Mouse (Mus musculus) limb, embryonic 13.5 days (tissue): ENCODE measurements around the gene Gm28551. TPM values are rescaled to one million over a fixed set of nuclear protein-coding genes. Genes with fewer than 3 reads are reported as not detected.
A peak's percentile ranks its signal among the peaks of the same experiment; 100 is the strongest.
"Not testable (repeated sequence)": the region's sequence is repeated elsewhere in the genome, so short reads cannot be mapped to it uniquely, and the experiment has no call there.

ENCODE experiments used
- ATAC-seq: fragments of 200-750 bp; cut with Nextera tagmentation; 2 replicates; pipeline ENCODE4 v1.8.0; 2017; ENCODE audit warnings: low read depth, moderate number of reproducible peaks, moderate TSS enrichment; ENCODE audit not compliant: low FRiP score
- H3K27ac ChIP-seq: fragments of 300-500 bp; sonication (generic); 2 replicates; pipeline ENCODE4 v1.5.1; 2015; ENCODE audit warnings: inconsistent platforms, mild to moderate bottlenecking, moderate library complexity
- H3K27me3 ChIP-seq: fragments of 300-500 bp; sonication (generic); 2 replicates; pipeline ENCODE4 v1.6.1; 2015; ENCODE audit warnings: mild to moderate bottlenecking, inconsistent platforms
- H3K36me3 ChIP-seq: fragments of 300-500 bp; sonication (generic); 2 replicates; pipeline ENCODE4 v1.6.1; 2015; ENCODE audit warnings: inconsistent platforms, mild to moderate bottlenecking, moderate library complexity
- H3K4me1 ChIP-seq: fragments of 300-500 bp; sonication (generic); 2 replicates; pipeline ENCODE4 v1.6.1; 2015; ENCODE audit warnings: inconsistent platforms
- H3K4me2 ChIP-seq: fragments of 300-500 bp; sonication (generic); replicated peaks from 2 replicates; pipeline ENCODE4 v1.6.1; 2015; ENCODE audit warnings: inconsistent platforms, mild to moderate bottlenecking, moderate library complexity
- H3K4me3 ChIP-seq: fragments of 300-500 bp; sonication (generic); 2 replicates; pipeline ENCODE4 v1.5.1; 2015; ENCODE audit warnings: moderate library complexity, mild to moderate bottlenecking, inconsistent platforms
- H3K9ac ChIP-seq: fragments of 300-500 bp; sonication (generic); 2 replicates; pipeline ENCODE4 v1.6.1; 2015; ENCODE audit warnings: mild to moderate bottlenecking, inconsistent platforms
- H3K9me3 ChIP-seq: fragments of 300-500 bp; sonication (generic); 2 replicates; pipeline ENCODE4 v1.6.1; 2016; ENCODE audit warnings: inconsistent platforms
- WGBS: fragments of 180-500 bp; shearing (Covaris S2); methylation state at CpG from one replicate; pipeline ENCODE4 v1.1.7; 2015; 5-methylcytosine and 5-hydroxymethylcytosine counted together
- polyA plus RNA-seq: library from polyadenylated mRNA; unstranded; fragments of >200 nt; fragmentation: Nextera tagmentation; extraction: Ambion mirVana; gene quantifications from 2 replicates; pipeline ENCODE4 v1.2.1, GENCODE M21; 2015

Gene Gm28551
- polyA plus RNA-seq = 1.2 and 1.3 TPM in 2 replicates

- WGBS = under 1% methylated on average over 43 of the region's 44 CpGs
- peak within 1 kb of the TSS; percentile 93 for H3K9ac ChIP-seq
- H3K27ac ChIP-seq = peak within 1 kb of the TSS; percentile 89
- peak; percentile 100 for ATAC-seq
- H3K27me3 ChIP-seq = no peaks in the 10 kb centered on the region
- H3K4me1 ChIP-seq = peaks cover 6% of the 10 kb centered on the region
- H3K4me3 ChIP-seq = peak within 1 kb of the TSS; percentile 80
- H3K9me3 ChIP-seq = no peaks in the 10 kb centered on the region
- H3K4me2 ChIP-seq = peak within 1 kb of the TSS; percentile 62
- H3K36me3 ChIP-seq = peaks cover 19% of the 10 kb centered on the region
These were observed at the start of gene Gm28551, which contains the start of the genes Asdurf and Asnsd1 for GRCm38 (mm10) chr1:53352327-53353261. TSS of gene Gm28551 (minus strand) at chr1:53352667. TSS of gene Asdurf (minus strand) at chr1:53352619. TSS of gene Asnsd1 (minus strand) at chr1:53352752.

DNA sequence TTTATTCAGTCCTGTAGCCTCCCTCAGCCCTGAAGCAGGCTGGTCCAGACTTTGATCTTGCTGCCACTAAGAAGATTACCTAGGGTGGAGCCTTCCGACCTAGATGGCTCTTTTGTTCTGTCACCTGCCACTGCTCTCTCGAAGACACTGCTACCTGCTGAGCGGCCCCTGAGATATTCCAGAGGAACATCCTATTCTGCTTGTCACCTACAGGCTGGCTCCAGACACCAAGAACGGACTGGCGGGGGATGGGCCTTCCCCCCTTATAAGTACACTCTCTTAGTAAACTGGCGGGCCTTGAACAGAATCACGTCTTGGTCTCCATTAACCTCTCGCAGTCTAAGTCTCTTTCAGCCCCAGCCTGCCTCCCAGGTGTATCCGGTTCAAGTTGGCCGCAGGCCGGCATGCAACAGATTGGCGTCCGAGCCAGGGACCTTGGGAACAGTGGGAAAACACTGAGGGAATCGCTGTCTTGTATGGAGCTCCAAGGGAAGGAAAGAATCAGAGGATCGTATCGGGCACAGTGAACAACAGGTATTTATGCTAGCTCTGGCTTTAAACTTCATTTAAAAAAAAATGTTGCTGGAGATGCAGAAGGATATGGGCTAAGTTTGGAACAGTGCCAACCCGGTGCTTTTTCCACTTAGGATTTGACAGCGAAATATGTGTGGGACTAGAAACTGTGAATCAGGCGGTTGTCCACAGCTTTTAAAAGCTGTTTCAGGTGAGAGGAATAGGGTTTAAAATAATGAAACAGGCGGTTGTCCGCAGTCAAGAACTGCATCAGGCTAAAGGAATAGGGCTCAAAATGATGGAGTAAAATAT is 41.7 kb upstream of the Gm28551 start:
- 0 out of 2 replicates have a peak overlapping the region, but pooled peaks have one; percentile 51 for H3K9ac ChIP-seq
- 23% methylated on average over 21 of the region's 21 CpGs for WGBS

GRCm38 (mm10) chr1:53388762-53389161 is 36.3 kb upstream of the Gm28551 start:
- Histone ChIP-seq H3K4me2 (no peak overlapping the region), H3K36me3 (no peaks in the 10 kb centered on the region), H3K27ac (no peak overlapping the region), H3K4me3 (no peak overlapping the region), H3K9ac (no peak overlapping the region), H3K27me3 (no peaks in the 10 kb centered on the region), H3K9me3 (peaks cover 5% of the 10 kb centered on the region; the same call in 1 of the 2 replicates), H3K4me1 (peaks cover 3% of the 10 kb centered on the region)
- no peak for ATAC-seq
- WGBS = 94% methylated on average over 12 of the region's 14 CpGs

More for the DNA sequence above, 41.7 kb upstream of the Gm28551 start:
- H3K4me1 ChIP-seq, H3K36me3 ChIP-seq, H3K27me3 ChIP-seq, H3K9me3 ChIP-seq: not testable (repeated sequence)
- Histone ChIP-seq H3K4me3 (peak overlapping the region; percentile 25), H3K27ac (peak overlapping the region; percentile 28; the same call in 1 of the 2 replicates), H3K4me2 (peak overlapping the region; percentile 56)
- ATAC-seq = peak; percentile 67

GRCm38 (mm10) chr1:53384085-53384688 is 31.7 kb upstream of the Gm28551 start:
- H3K4me2 ChIP-seq = no peak overlapping the region
- H3K27ac ChIP-seq = no peak overlapping the region
- no peaks in the 10 kb centered on the region for H3K4me1 ChIP-seq
- no peak for ATAC-seq
- H3K27me3 ChIP-seq = no peaks in the 10 kb centered on the region
- 0 out of 2 replicates have a peak, but pooled peaks cover 4% of the 10 kb centered on the region for H3K9me3 ChIP-seq
- no peak overlapping the region for H3K4me3 ChIP-seq
- H3K9ac ChIP-seq = no peak overlapping the region
- WGBS = 67% methylated on average over 6 of the region's 6 CpGs
- no peaks in the 10 kb centered on the region for H3K36me3 ChIP-seq

GRCm38 (mm10) chr1:53377731-53378130 is 25.3 kb upstream of the Gm28551 start:
- 0 out of 2 replicates have a peak, but pooled peaks cover 4% of the 10 kb centered on the region for H3K9me3 ChIP-seq
- H3K9ac ChIP-seq = no peak overlapping the region
- no peaks in the 10 kb centered on the region for H3K27me3 ChIP-seq
- no peak overlapping the region for H3K27ac ChIP-seq
- H3K4me3 ChIP-seq = no peak overlapping the region
- WGBS = 80% methylated on average over 3 of the region's 3 CpGs
- no peak overlapping the region for H3K4me2 ChIP-seq
- ATAC-seq = no peak
- H3K4me1 ChIP-seq = no peaks in the 10 kb centered on the region
- no peaks in the 10 kb centered on the region for H3K36me3 ChIP-seq

DNA sequence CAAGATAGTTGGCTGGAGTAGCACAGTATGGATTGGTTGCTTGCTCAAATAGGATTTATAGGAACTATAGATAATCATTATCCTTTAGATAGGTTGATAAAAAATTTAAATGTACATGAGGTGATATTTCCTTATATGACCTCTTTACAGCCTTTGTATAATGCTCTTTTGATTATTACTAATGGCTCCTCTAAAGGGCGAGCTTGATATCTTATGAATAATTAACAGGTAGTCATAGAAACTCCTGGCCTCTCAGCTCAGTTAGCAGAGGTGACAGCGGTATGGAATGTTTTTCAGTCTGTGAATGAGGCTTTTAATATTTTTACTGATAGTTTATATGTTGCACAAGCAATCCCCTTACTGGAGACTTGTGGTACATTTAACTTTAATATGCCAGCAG is 23.5 kb upstream of the Gm28551 start:
- H3K27ac ChIP-seq, H3K4me3 ChIP-seq, H3K9ac ChIP-seq, H3K9me3 ChIP-seq, H3K4me2 ChIP-seq, H3K36me3 ChIP-seq, H3K4me1 ChIP-seq, ATAC-seq, H3K27me3 ChIP-seq: not testable (repeated sequence)
- WGBS = 86% methylated on average over 2 of the region's 2 CpGs

DNA sequence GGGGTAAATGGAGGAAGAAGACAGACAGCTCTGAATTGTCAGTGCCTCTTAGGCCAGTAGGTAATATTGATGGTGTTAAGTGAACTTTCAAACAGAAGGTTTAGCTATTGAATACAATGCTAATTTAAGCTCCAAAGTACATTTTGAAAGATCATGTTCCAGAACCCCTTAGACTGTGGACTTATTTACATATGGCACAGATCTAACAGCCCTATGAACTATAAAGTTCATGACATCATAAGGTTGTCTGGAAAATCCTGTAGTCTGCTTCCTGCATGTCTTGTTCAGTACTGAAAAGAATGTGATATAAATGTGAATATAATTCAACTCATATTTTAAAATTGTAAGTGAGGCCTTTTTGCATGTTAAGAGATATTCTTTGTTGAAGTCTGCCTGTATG is 6.5 kb upstream of the Gm28551 start:
- no peaks in the 10 kb centered on the region for H3K36me3 ChIP-seq
- H3K4me3 ChIP-seq = no peak overlapping the region
- H3K27me3 ChIP-seq = no peaks in the 10 kb centered on the region
- no peaks in the 10 kb centered on the region for H3K9me3 ChIP-seq
- H3K4me1 ChIP-seq = no peaks in the 10 kb centered on the region
- no peak for ATAC-seq
- H3K27ac ChIP-seq = no peak overlapping the region
- no peak overlapping the region for H3K9ac ChIP-seq
- no peak overlapping the region for H3K4me2 ChIP-seq

DNA sequence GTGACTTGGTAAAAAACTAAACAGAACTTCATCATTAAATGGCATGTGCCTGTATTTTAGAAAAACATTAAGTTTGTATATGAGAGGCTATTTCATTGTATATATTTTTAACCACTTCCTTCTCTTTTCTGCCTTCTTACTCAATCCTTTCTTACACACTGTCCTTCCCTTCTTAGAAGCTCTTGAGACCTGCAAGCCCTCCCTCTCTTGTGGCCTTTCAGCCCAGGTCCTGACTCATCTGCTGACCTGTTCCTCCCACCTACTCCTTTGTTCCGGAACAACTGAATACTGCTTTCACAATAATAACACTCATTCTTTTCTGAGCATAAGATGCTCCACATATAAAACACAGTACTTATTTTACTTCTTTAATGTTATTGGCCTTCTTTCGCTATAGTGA is 11.4 kb downstream of the Gm28551 start:
- Histone ChIP-seq H3K9me3 (peaks cover 28% of the 10 kb centered on the region), H3K4me2 (no peak overlapping the region), H3K4me1 (no peaks in the 10 kb centered on the region), H3K36me3 (peaks cover 50% of the 10 kb centered on the region), H3K4me3 (no peak overlapping the region), H3K9ac (no peak overlapping the region), H3K27me3 (no peaks in the 10 kb centered on the region), H3K27ac (no peak overlapping the region)
- no peak for ATAC-seq
- over 99% methylated on average over 2 of the region's 2 CpGs for WGBS

DNA sequence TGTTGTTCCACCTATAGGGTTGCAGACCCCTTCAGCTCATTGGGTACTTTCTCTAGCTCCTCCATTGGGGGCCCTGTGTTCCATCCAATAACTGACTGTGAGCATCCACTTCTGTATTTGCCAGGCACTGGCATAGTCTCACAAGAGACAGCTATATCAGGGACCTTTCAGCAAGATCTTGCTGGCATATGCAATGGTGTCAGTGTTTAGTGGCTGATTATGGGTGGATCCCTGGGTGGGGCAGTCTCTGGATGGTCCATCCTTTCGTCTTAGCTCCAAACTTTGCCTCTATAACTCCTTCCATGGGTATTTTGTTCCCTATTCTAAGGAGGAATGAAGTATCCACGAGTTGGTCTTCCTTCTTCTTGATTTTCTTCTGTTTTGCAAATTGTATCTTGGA is 15.1 kb downstream of the Gm28551 start:
- not testable (repeated sequence) for H3K4me2 ChIP-seq, H3K4me3 ChIP-seq, H3K27me3 ChIP-seq, H3K4me1 ChIP-seq, H3K27ac ChIP-seq, H3K9ac ChIP-seq, ATAC-seq
- Histone ChIP-seq H3K36me3 (peaks cover 22% of the 10 kb centered on the region), H3K9me3 (peaks cover 26% of the 10 kb centered on the region)
- WGBS = 68% methylated on average over 2 of the region's 2 CpGs

DNA sequence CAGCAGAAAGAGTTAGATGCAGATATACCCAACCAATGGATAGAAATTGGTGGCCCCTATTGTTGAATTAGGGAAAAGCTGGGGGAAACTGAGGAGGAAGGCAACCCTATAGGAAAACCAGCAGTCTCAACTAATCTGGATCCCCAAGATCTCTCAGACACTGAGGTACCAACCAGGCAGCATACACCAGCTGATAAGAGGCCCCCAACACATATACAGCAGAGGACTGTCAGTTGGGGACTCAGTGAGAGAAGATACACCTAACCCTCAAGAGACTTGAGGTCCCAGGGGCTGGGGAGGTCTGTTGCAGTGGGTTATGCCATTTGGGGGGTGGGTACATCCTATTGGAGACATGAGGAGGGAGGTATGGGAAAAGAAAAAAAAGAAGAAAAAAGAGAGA is 17.0 kb downstream of the Gm28551 start:
- peaks cover 4% of the 10 kb centered on the region for H3K36me3 ChIP-seq
- H3K4me1 ChIP-seq = no peaks in the 10 kb centered on the region
- H3K9me3 ChIP-seq = peaks cover 8% of the 10 kb centered on the region; the same call in 1 of the 2 replicates
- H3K27me3 ChIP-seq = no peaks in the 10 kb centered on the region
- no peak overlapping the region for H3K4me3 ChIP-seq
- no peak for ATAC-seq
- no peak overlapping the region for H3K4me2 ChIP-seq
- H3K9ac ChIP-seq = no peak overlapping the region
- no peak overlapping the region for H3K27ac ChIP-seq

DNA sequence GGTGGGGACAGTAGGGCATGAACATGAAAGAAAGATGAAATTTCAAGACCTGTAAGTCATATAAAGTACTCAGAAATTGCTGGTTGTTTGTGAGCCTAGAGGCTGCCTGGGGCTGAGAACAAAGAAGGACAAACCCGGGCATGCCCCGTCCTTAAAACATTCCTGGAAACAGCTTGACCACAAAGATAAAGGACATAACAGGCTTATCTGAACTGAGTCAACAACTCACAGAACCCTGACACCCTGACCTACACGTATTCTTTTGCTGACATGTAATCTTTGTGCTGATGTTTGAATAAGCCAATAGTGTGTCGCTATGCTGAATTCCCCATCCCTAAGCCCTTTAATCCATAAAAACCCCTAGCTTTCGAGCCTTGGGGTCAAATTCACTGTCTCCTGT is 18.9 kb downstream of the Gm28551 start:
- not testable (repeated sequence) for H3K9me3 ChIP-seq, H3K36me3 ChIP-seq, H3K4me2 ChIP-seq, ATAC-seq, H3K27me3 ChIP-seq, H3K9ac ChIP-seq, H3K27ac ChIP-seq, H3K4me1 ChIP-seq, H3K4me3 ChIP-seq
- 82% methylated on average over 5 of the region's 5 CpGs for WGBS
